Mouse (Mus musculus) neural tube, embryonic 13.5 days (tissue): ENCODE measurements around the gene Fcamr. TPM values are rescaled to one million over a fixed set of nuclear protein-coding genes. Genes with fewer than 3 reads are reported as not detected.

Source experiments
- ATAC-seq: fragments of 200-750 bp; cut with Nextera tagmentation; 2 replicates; pipeline ENCODE4 v1.8.0; 2017; ENCODE audit warnings: low read depth, mild to moderate bottlenecking, moderate TSS enrichment, moderate library complexity
- H3K27ac ChIP-seq: fragments of 300-500 bp; sonication (generic); replicated peaks from 2 replicates; pipeline ENCODE4 v1.5.1; 2015; ENCODE audit warnings: moderate library complexity, mild to moderate bottlenecking, inconsistent platforms
- H3K27me3 ChIP-seq: fragments of 300-500 bp; sonication (generic); 2 replicates; pipeline ENCODE4 v1.6.1; 2015; ENCODE audit warnings: mild to moderate bottlenecking, inconsistent platforms
- H3K36me3 ChIP-seq: fragments of 300-500 bp; sonication (generic); 2 replicates; pipeline ENCODE4 v1.6.1; 2015; ENCODE audit warnings: mild to moderate bottlenecking, inconsistent platforms
- H3K4me1 ChIP-seq: fragments of 300-500 bp; sonication (generic); replicated peaks from 2 replicates; pipeline ENCODE4 v1.6.1; 2015; ENCODE audit warnings: inconsistent platforms
- H3K4me2 ChIP-seq: fragments of 300-500 bp; sonication (generic); 2 replicates; pipeline ENCODE4 v1.6.1; 2015; ENCODE audit warnings: inconsistent platforms, mild to moderate bottlenecking, moderate library complexity
- H3K4me3 ChIP-seq: fragments of 300-500 bp; sonication (generic); 2 replicates; pipeline ENCODE4 v1.5.1; 2015; ENCODE audit warnings: mild to moderate bottlenecking, inconsistent platforms
- H3K9ac ChIP-seq: fragments of 300-500 bp; sonication (generic); 2 replicates; pipeline ENCODE4 v1.6.1; 2015; ENCODE audit warnings: moderate library complexity, mild to moderate bottlenecking, inconsistent platforms
- H3K9me3 ChIP-seq: fragments of 300-500 bp; sonication (generic); 2 replicates; pipeline ENCODE4 v1.6.1; 2016; ENCODE audit warnings: inconsistent platforms
- WGBS: fragments of 180-500 bp; shearing (Covaris S2); methylation state at CpG from one replicate; pipeline ENCODE4 v1.1.7; 2015; 5-methylcytosine and 5-hydroxymethylcytosine counted together
- polyA plus RNA-seq: library from polyadenylated mRNA; unstranded; fragments of >200 nt; fragmentation: Nextera tagmentation; extraction: Ambion mirVana; gene quantifications from 2 replicates; pipeline ENCODE4 v1.2.1, GENCODE M21; 2015

Fcamr gene
- polyA plus RNA-seq, 1 experiment from 2014 or later = not detected

GRCm38 (mm10) chr1:130810906-130811305 lies 10.2 kb downstream of the Fcamr start:
- Histone ChIP-seq H3K9me3 (no peaks in the 10 kb centered on the region), H3K27me3 (no peaks in the 10 kb centered on the region), H3K27ac (no peak overlapping the region), H3K36me3 (no peaks in the 10 kb centered on the region), H3K4me3 (no peak overlapping the region), H3K4me2 (no peak overlapping the region), H3K9ac (no peak overlapping the region), H3K4me1 (no peaks in the 10 kb centered on the region)
- WGBS = 91% methylated on average over 3 of the region's 3 CpGs
- no peak for ATAC-seq

GRCm38 (mm10) chr1:130811316-130811715 lies 10.6 kb downstream of the Fcamr start:
- no peak overlapping the region for H3K4me2 ChIP-seq
- 68% methylated on average over 17 of the region's 17 CpGs for WGBS

GRCm38 (mm10) chr1:130819737-130820136 lies 19.0 kb downstream of the Fcamr start:
- Histone ChIP-seq H3K9ac (no peak overlapping the region), H3K27me3 (no peaks in the 10 kb centered on the region), H3K4me1 (no peaks in the 10 kb centered on the region), H3K4me2 (no peak overlapping the region), H3K9me3 (no peaks in the 10 kb centered on the region), H3K27ac (no peak overlapping the region), H3K4me3 (no peak overlapping the region), H3K36me3 (no peaks in the 10 kb centered on the region)
- 73% methylated on average over 1 of the region's 1 CpGs for WGBS
- no peak for ATAC-seq

More at GRCm38 (mm10) chr1:130811316-130811715, 10.6 kb downstream of the Fcamr start:
- no peaks in the 10 kb centered on the region for H3K27me3 ChIP-seq
- no peaks in the 10 kb centered on the region for H3K4me1 ChIP-seq
- no peak overlapping the region for H3K27ac ChIP-seq
- no peaks in the 10 kb centered on the region for H3K9me3 ChIP-seq
- H3K4me3 ChIP-seq = no peak overlapping the region
- no peak overlapping the region for H3K9ac ChIP-seq
- no peaks in the 10 kb centered on the region for H3K36me3 ChIP-seq
- no peak for ATAC-seq

GRCm38 (mm10) chr1:130820316-130821148 lies 19.8 kb downstream of the Fcamr start:
- H3K27ac ChIP-seq = no peak overlapping the region
- no peak for ATAC-seq
- H3K4me1 ChIP-seq = no peaks in the 10 kb centered on the region
- no peaks in the 10 kb centered on the region for H3K27me3 ChIP-seq
- no peaks in the 10 kb centered on the region for H3K9me3 ChIP-seq
- H3K4me3 ChIP-seq = no peak overlapping the region
- H3K9ac ChIP-seq = no peak overlapping the region
- 85% methylated on average over 7 of the region's 7 CpGs for WGBS
- H3K4me2 ChIP-seq = no peak overlapping the region
- no peaks in the 10 kb centered on the region for H3K36me3 ChIP-seq

GRCm38 (mm10) chr1:130821149-130821471 lies 20.4 kb downstream of the Fcamr start:
- H3K27me3 ChIP-seq = no peaks in the 10 kb centered on the region
- no peak overlapping the region for H3K4me2 ChIP-seq
- 78% methylated on average over 2 of the region's 2 CpGs for WGBS
- no peak overlapping the region for H3K27ac ChIP-seq
- H3K4me1 ChIP-seq = no peaks in the 10 kb centered on the region
- no peak for ATAC-seq
- no peak overlapping the region for H3K9ac ChIP-seq
- H3K36me3 ChIP-seq = no peaks in the 10 kb centered on the region
- H3K9me3 ChIP-seq = no peaks in the 10 kb centered on the region
- H3K4me3 ChIP-seq = no peak overlapping the region

- no peak for ATAC-seq
- H3K4me3 ChIP-seq = no peak overlapping the region
- no peak overlapping the region for H3K9ac ChIP-seq
- no peaks in the 10 kb centered on the region for H3K4me1 ChIP-seq
- no peaks in the 10 kb centered on the region for H3K27me3 ChIP-seq
- no peaks in the 10 kb centered on the region for H3K36me3 ChIP-seq
- no peak overlapping the region for H3K4me2 ChIP-seq
- H3K27ac ChIP-seq = no peak overlapping the region
- H3K9me3 ChIP-seq = no peaks in the 10 kb centered on the region
- 80% methylated on average over 9 of the region's 9 CpGs for WGBS
Observed at GRCm38 (mm10) chr1:130821911-130822625, 21.4 kb downstream of the Fcamr start.

GRCm38 (mm10) chr1:130826448-130826847 lies 25.7 kb downstream of the Fcamr start, which contains the start of gene Pigr:
TSS of gene Pigr (plus strand) at chr1:130826684.
- no peak for ATAC-seq
- Histone ChIP-seq H3K9me3 (no peaks in the 10 kb centered on the region), H3K4me1 (no peaks in the 10 kb centered on the region), H3K27me3 (no peaks in the 10 kb centered on the region), H3K36me3 (no peaks in the 10 kb centered on the region), H3K9ac (no peak within 1 kb of the TSS), H3K4me3 (no peak within 1 kb of the TSS), H3K27ac (no peak within 1 kb of the TSS), H3K4me2 (no peak within 1 kb of the TSS)
- 90% methylated on average over 5 of the region's 5 CpGs for WGBS

- WGBS = 90% methylated on average over 4 of the region's 4 CpGs
- Histone ChIP-seq H3K4me1 (no peaks in the 10 kb centered on the region), H3K9me3 (no peaks in the 10 kb centered on the region), H3K27me3 (no peaks in the 10 kb centered on the region), H3K36me3 (no peaks in the 10 kb centered on the region), H3K4me2 (no peak overlapping the region), H3K27ac (no peak overlapping the region), H3K9ac (no peak overlapping the region), H3K4me3 (no peak overlapping the region)
- ATAC-seq = no peak
Observed at GRCm38 (mm10) chr1:130828656-130829055, 28.0 kb downstream of the Fcamr start.

GRCm38 (mm10) chr1:130829906-130830830 lies 29.5 kb downstream of the Fcamr start:
- no peaks in the 10 kb centered on the region for H3K9me3 ChIP-seq
- H3K36me3 ChIP-seq = no peaks in the 10 kb centered on the region
- no peak for ATAC-seq
- no peak overlapping the region for H3K27ac ChIP-seq
- WGBS = 86% methylated on average over 8 of the region's 8 CpGs
- H3K4me2 ChIP-seq = no peak overlapping the region
- H3K9ac ChIP-seq = no peak overlapping the region
- H3K4me3 ChIP-seq = no peak overlapping the region
- no peaks in the 10 kb centered on the region for H3K4me1 ChIP-seq
- H3K27me3 ChIP-seq = no peaks in the 10 kb centered on the region

GRCm38 (mm10) chr1:130832230-130833149 lies 31.8 kb downstream of the Fcamr start:
- no peak for ATAC-seq
- Histone ChIP-seq H3K9ac (no peak overlapping the region), H3K4me1 (no peaks in the 10 kb centered on the region), H3K27ac (no peak overlapping the region), H3K4me2 (no peak overlapping the region), H3K4me3 (no peak overlapping the region), H3K27me3 (no peaks in the 10 kb centered on the region), H3K36me3 (no peaks in the 10 kb centered on the region), H3K9me3 (no peaks in the 10 kb centered on the region)
- 79% methylated on average over 5 of the region's 5 CpGs for WGBS
